Mouse (Mus musculus) left cerebral cortex, adult 11 months (tissue): ENCODE data around the gene Gzmk.

Source experiments
- DNase-seq: peaks from one replicate; pipeline ENCODE4 v3.0.0; 2022; ENCODE audit warnings: low spot score

Gene Gzmk

GRCm38 (mm10) chr13:113203146-113203545 lies 22.6 kb downstream of the Gzmk start:
- no peak for DNase-seq

GRCm38 (mm10) chr13:113202184-113202583 lies 23.5 kb downstream of the Gzmk start:
- no peak for DNase-seq

- DNase-seq = no peak
Observed at GRCm38 (mm10) chr13:113201631-113202030, 24.1 kb downstream of the Gzmk start.

GRCm38 (mm10) chr13:113200726-113201125 lies 25.0 kb downstream of the Gzmk start:
- no peak for DNase-seq

- DNase-seq = no peak
Observed at GRCm38 (mm10) chr13:113199331-113199730, 26.4 kb downstream of the Gzmk start.

- no peak for DNase-seq
Observed at GRCm38 (mm10) chr13:113197872-113198502, 27.7 kb downstream of the Gzmk start.

GRCm38 (mm10) chr13:113196808-113197674 lies 28.7 kb downstream of the Gzmk start:
- no peak for DNase-seq

- DNase-seq = no peak
Observed at GRCm38 (mm10) chr13:113183720-113184119, 42.0 kb downstream of the Gzmk start.

- no peak for DNase-seq
Observed at GRCm38 (mm10) chr13:113183310-113183709, 42.4 kb downstream of the Gzmk start.

GRCm38 (mm10) chr13:113174162-113174561 lies 51.5 kb downstream of the Gzmk start:
- DNase-seq = peak; percentile 1

GRCm38 (mm10) chr13:113170256-113170655 lies 55.5 kb downstream of the Gzmk start:
- no peak for DNase-seq

GRCm38 (mm10) chr13:113168018-113168534 lies 57.6 kb downstream of the Gzmk start:
- no peak for DNase-seq

GRCm38 (mm10) chr13:113164252-113165005 lies 61.3 kb downstream of the Gzmk start:
- no peak for DNase-seq

GRCm38 (mm10) chr13:113151556-113151955 lies 74.2 kb downstream of the Gzmk start:
- DNase-seq = no peak

GRCm38 (mm10) chr13:113139597-113139996 lies 86.1 kb downstream of the Gzmk start:
- no peak for DNase-seq

- DNase-seq = peak; percentile 33
Observed at GRCm38 (mm10) chr13:113129974-113130373, 95.7 kb downstream of the Gzmk start.
